Mouse (Mus musculus) limb, embryonic 15.5 days (tissue): ENCODE measurements around the gene Tex50. TPM values are rescaled to one million over a fixed set of nuclear protein-coding genes. Genes with fewer than 3 reads are reported as not detected.

Experiments
- ATAC-seq: fragments of 200-750 bp; cut with Nextera tagmentation; 2 replicates; pipeline ENCODE4 v1.8.0; 2017; ENCODE audit warnings: low read depth, moderate TSS enrichment; ENCODE audit not compliant: insufficient number of reproducible peaks, low FRiP score, low TSS enrichment
- H3K27ac ChIP-seq: fragments of 300-500 bp; sonication (generic); 2 replicates; pipeline ENCODE4 v1.5.1; 2015; ENCODE audit warnings: moderate library complexity, mild to moderate bottlenecking, inconsistent platforms
- H3K27me3 ChIP-seq: fragments of 300-500 bp; sonication (generic); 2 replicates; pipeline ENCODE4 v1.6.1; 2015; ENCODE audit warnings: inconsistent platforms
- H3K36me3 ChIP-seq: fragments of 300-500 bp; sonication (generic); 2 replicates; pipeline ENCODE4 v1.6.1; 2015; ENCODE audit warnings: inconsistent platforms
- H3K4me1 ChIP-seq: fragments of 300-500 bp; sonication (generic); 2 replicates; pipeline ENCODE4 v1.6.1; 2015; ENCODE audit warnings: inconsistent platforms
- H3K4me2 ChIP-seq: fragments of 300-500 bp; sonication (generic); 2 replicates; pipeline ENCODE4 v1.6.1; 2015; ENCODE audit warnings: mild to moderate bottlenecking, inconsistent platforms
- H3K4me3 ChIP-seq: fragments of 300-500 bp; sonication (generic); 2 replicates; pipeline ENCODE4 v1.5.1; 2015; ENCODE audit warnings: mild to moderate bottlenecking, inconsistent platforms
- H3K9ac ChIP-seq: fragments of 300-500 bp; sonication (generic); 2 replicates; pipeline ENCODE4 v1.6.1; 2015; ENCODE audit warnings: inconsistent platforms
- H3K9me3 ChIP-seq: fragments of 300-500 bp; sonication (generic); 2 replicates; pipeline ENCODE4 v1.6.1; 2016; ENCODE audit warnings: inconsistent platforms
- WGBS: fragments of 180-500 bp; shearing (Covaris S2); methylation state at CpG from one replicate; pipeline ENCODE4 v1.1.7; 2015; 5-methylcytosine and 5-hydroxymethylcytosine counted together
- polyA plus RNA-seq: library from polyadenylated mRNA; unstranded; fragments of >200 nt; fragmentation: Nextera tagmentation; extraction: Ambion mirVana; gene quantifications from 2 replicates; pipeline ENCODE4 v1.2.1, GENCODE M21; 2015

Gene Tex50
- polyA plus RNA-seq, 1 experiment from 2014 or later = not detected

- peaks cover 14% of the 10 kb centered on the region for H3K36me3 ChIP-seq
- H3K4me1 ChIP-seq = no peaks in the 10 kb centered on the region
- H3K27ac ChIP-seq = no peak overlapping the region
- no peaks in the 10 kb centered on the region for H3K9me3 ChIP-seq
- H3K27me3 ChIP-seq = no peaks in the 10 kb centered on the region
- H3K4me2 ChIP-seq = no peak overlapping the region
- no peak overlapping the region for H3K4me3 ChIP-seq
- H3K9ac ChIP-seq = no peak overlapping the region
- WGBS = 86% methylated on average over 8 of the region's 8 CpGs
- ATAC-seq = no peak
These were observed 49.9 kb downstream of the Tex50 start for GRCm38 (mm10) chr1:161109216-161109615.

Other genes with a start within 250 kb of the Tex50 start
- gene Serpinc1, start 180.7 kb downstream of the Tex50 start, polyA plus RNA-seq = 2.6 and 5.1 TPM in 2 replicates
- 7.9 and 8.4 TPM in 2 replicates for gene Zbtb37, start 124.5 kb downstream of the Tex50 start, polyA plus RNA-seq
- gene Dars2, start 88.7 kb downstream of the Tex50 start, polyA plus RNA-seq = 26.2 and 26.7 TPM in 2 replicates
- 25.5 and 26.4 TPM in 2 replicates for gene Cenpl, start 88.6 kb downstream of the Tex50 start, polyA plus RNA-seq
- 17.3 and 17.9 TPM in 2 replicates for gene Klhl20, start 27.8 kb downstream of the Tex50 start, polyA plus RNA-seq
- 0.70 and 1.7 TPM in 2 replicates for gene Ankrd45, start 16.6 kb downstream of the Tex50 start, polyA plus RNA-seq
- gene Prdx6, start 91.9 kb upstream of the Tex50 start, polyA plus RNA-seq = 310 and 325 TPM in 2 replicates
- gene Tnfsf4, start 236.1 kb upstream of the Tex50 start, polyA plus RNA-seq = 0.08 and 0.12 TPM in 2 replicates